Mouse (Mus musculus) thymus, adult 2 months (tissue): ENCODE measurements at regions not wholly inside any gene's neighbourhood (a gene's known extent, or its start where the extent isn't known, plus 50 kb on each side); places are given as distances from the start of the nearest gene placed in this dataset.

Source experiments
- DNase-seq: peaks from one replicate; pipeline ENCODE4 v3.0.0; 2021
- H3K27ac ChIP-seq: fragments of 200-500 bp; 2 replicates; pipeline ENCODE4 v1.5.1; 2012; ENCODE audit warnings: low read length, control low read depth; ENCODE audit not compliant: control insufficient read depth, insufficient read depth
- H3K27me3 ChIP-seq: fragments of 200-500 bp; 2 replicates; pipeline ENCODE4 v1.6.1; 2012; ENCODE audit warnings: mild to moderate bottlenecking, low read length, moderate library complexity, mixed read lengths; ENCODE audit not compliant: control insufficient read depth, insufficient read depth
- H3K36me3 ChIP-seq: fragments of 200-500 bp; 2 replicates; pipeline ENCODE4 v1.6.1; 2012; ENCODE audit warnings: mild to moderate bottlenecking, low read length, moderate library complexity; ENCODE audit not compliant: control insufficient read depth, insufficient read depth
- H3K4me1 ChIP-seq: fragments of 200-500 bp; replicated peaks from 2 replicates; pipeline ENCODE4 v1.6.1; 2012; ENCODE audit warnings: low read length; ENCODE audit not compliant: control insufficient read depth, insufficient read depth
- H3K4me3 ChIP-seq: fragments of 200-500 bp; 2 replicates; pipeline ENCODE4 v1.5.1; 2012; ENCODE audit warnings: mild to moderate bottlenecking, low read length, control low read depth, moderate library complexity; ENCODE audit not compliant: control insufficient read depth, insufficient read depth
- CTCF ChIP-seq: fragments of 200-500 bp; IDR thresholded peaks from 2 replicates; pipeline ENCODE4 v1.5.1; 2012; ENCODE audit warnings: mild to moderate bottlenecking, control low read depth, low read length, moderate library complexity, borderline replicate concordance; ENCODE audit not compliant: control insufficient read depth, poor library complexity, insufficient read depth; ENCODE audit errors: extremely low read depth
- POLR2A ChIP-seq: fragments of 200-500 bp; IDR thresholded peaks from 2 replicates; pipeline ENCODE4 v1.6.1; 2012; ENCODE audit warnings: mild to moderate bottlenecking, low read length, control low read depth, moderate library complexity; ENCODE audit not compliant: control insufficient read depth, poor library complexity, insufficient read depth; ENCODE audit errors: extremely low read depth
- WGBS: fragments of 180-500 bp; shearing (Covaris S2); methylation state at CpG from one replicate; pipeline ENCODE4 v1.1.7; 2018; 5-methylcytosine and 5-hydroxymethylcytosine counted together

GRCm38 (mm10) chr11:109088488-109089252 lies 55.5 kb downstream of the E030025P04Rik start:
- H3K27me3 ChIP-seq = no peaks in the 10 kb centered on the region
- WGBS = 82% methylated on average over 11 of the region's 11 CpGs
- no peaks in the 10 kb centered on the region for H3K36me3 ChIP-seq
- TF ChIP-seq CTCF (no peak), POLR2A (no peak)
- H3K27ac ChIP-seq = no peak overlapping the region
- DNase-seq = no peak
- no peaks in the 10 kb centered on the region for H3K4me1 ChIP-seq
- no peak overlapping the region for H3K4me3 ChIP-seq

- Histone ChIP-seq H3K27me3 (no peaks in the 10 kb centered on the region), H3K36me3 (no peaks in the 10 kb centered on the region), H3K4me3 (no peak overlapping the region), H3K27ac (no peak overlapping the region), H3K4me1 (no peaks in the 10 kb centered on the region)
- WGBS = 94% methylated on average over 4 of the region's 4 CpGs
- no peak for DNase-seq
- no peak for TF ChIP-seq CTCF
- no peak for TF ChIP-seq POLR2A
Observed at GRCm38 (mm10) chr11:109081957-109082356, 62.2 kb downstream of the E030025P04Rik start.

GRCm38 (mm10) chr11:109081454-109081853 lies 62.7 kb downstream of the E030025P04Rik start:
- 35% methylated on average over 10 of the region's 10 CpGs for WGBS
- no peak overlapping the region for H3K4me3 ChIP-seq
- H3K4me1 ChIP-seq = no peaks in the 10 kb centered on the region
- no peaks in the 10 kb centered on the region for H3K27me3 ChIP-seq
- TF ChIP-seq CTCF (no peak), POLR2A (no peak)
- H3K36me3 ChIP-seq = no peaks in the 10 kb centered on the region
- no peak overlapping the region for H3K27ac ChIP-seq
- DNase-seq = no peak

- no peak for DNase-seq
- Histone ChIP-seq H3K4me3 (no peak overlapping the region), H3K4me1 (no peaks in the 10 kb centered on the region), H3K36me3 (no peaks in the 10 kb centered on the region), H3K27ac (no peak overlapping the region), H3K27me3 (no peaks in the 10 kb centered on the region)
- TF ChIP-seq POLR2A = no peak
- no peak for TF ChIP-seq CTCF
- 93% methylated on average over 9 of the region's 9 CpGs for WGBS
Observed at GRCm38 (mm10) chr11:109080847-109081415, 63.2 kb downstream of the E030025P04Rik start.

- H3K36me3 ChIP-seq = no peaks in the 10 kb centered on the region
- WGBS = 82% methylated on average over 4 of the region's 4 CpGs
- no peak for TF ChIP-seq POLR2A
- TF ChIP-seq CTCF = no peak
Observed at GRCm38 (mm10) chr11:109079466-109079865, 64.7 kb downstream of the E030025P04Rik start.

GRCm38 (mm10) chr11:109076587-109077417 lies 67.4 kb downstream of the E030025P04Rik start:
- WGBS = 74% methylated on average over 19 of the region's 19 CpGs
- H3K36me3 ChIP-seq = no peaks in the 10 kb centered on the region
- TF ChIP-seq POLR2A (no peak), CTCF (no peak)
- no peaks in the 10 kb centered on the region for H3K27me3 ChIP-seq
- H3K27ac ChIP-seq = no peak overlapping the region
- H3K4me1 ChIP-seq = no peaks in the 10 kb centered on the region
- no peak overlapping the region for H3K4me3 ChIP-seq
- DNase-seq = no peak

More at GRCm38 (mm10) chr11:109079466-109079865, 64.7 kb downstream of the E030025P04Rik start:
- Histone ChIP-seq H3K27me3 (no peaks in the 10 kb centered on the region), H3K27ac (no peak overlapping the region), H3K4me3 (no peak overlapping the region), H3K4me1 (no peaks in the 10 kb centered on the region)
- DNase-seq = no peak
